Mouse (Mus musculus): Measurements from ENCODE around the gene Gm49387. TPM values are rescaled to one million over a fixed set of nuclear protein-coding genes. Genes with fewer than 3 reads are reported as not detected.
A peak's percentile ranks its signal among the peaks of the same experiment; 100 is the strongest.

Gm49387 gene
- polyA plus RNA-seq, 1 experiment from 2014 or later, result 0.84 TPM

DNA sequence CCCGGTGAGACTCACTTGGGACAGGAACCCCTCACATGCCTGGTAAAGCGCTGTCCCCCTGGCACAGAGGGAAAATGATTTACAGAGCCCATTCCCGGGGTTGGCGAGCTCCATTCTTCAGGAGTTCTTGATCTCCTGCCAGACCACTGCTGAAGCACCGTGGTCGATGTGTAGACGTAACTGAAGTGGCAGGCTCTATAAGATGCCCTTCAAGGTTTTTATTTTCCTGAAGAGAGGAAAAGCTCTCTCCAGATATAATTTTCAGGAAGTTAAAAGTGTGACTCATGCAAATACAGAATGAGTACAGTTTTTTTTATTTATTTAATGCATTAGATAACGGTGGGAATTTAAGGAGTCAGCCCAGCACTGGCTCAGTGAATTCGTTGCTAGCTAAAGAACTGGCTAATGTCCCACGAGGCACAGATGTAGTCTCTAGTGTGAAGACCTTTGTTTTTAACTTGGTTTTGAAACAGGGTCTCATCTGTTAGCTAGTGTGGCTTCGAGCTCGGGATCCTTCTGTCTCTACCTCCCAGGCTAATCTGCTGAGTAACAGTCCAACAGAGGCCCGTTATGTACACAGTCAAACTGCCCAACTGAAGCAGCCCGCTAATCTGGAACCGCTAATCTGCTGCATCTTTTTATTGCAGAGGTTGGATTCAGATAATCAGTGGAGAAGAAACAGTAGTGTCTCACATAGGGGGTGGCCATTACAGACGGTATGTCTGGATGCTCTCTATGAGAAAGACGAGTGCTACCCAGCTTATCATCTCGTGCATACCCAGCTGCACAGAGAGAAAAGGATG lies 23.6 kb upstream of the Gm49387 start:
- no peaks in the 10 kb centered on the region for H3K27me3 ChIP-seq (ENCODE audit: control insufficient read depth, insufficient read depth, low read length)
- peaks cover 7% of the 10 kb centered on the region; the same call in 1 of the 2 replicates for H3K36me3 ChIP-seq (ENCODE audit: control insufficient read depth, insufficient read depth, low read length)
- H3K9ac ChIP-seq (ENCODE audit: low read depth, low read length), result no peak overlapping the region
- peaks cover 26% of the 10 kb centered on the region for H3K4me1 ChIP-seq (ENCODE audit: control insufficient read depth, insufficient read depth, low read length)
- H3K4me2 ChIP-seq, result no peak overlapping the region
- H3K27ac ChIP-seq (ENCODE audit: low read depth, low read length), result no peak overlapping the region; the same call in 1 of the 2 replicates
- WGBS (ENCODE audit: insufficient replicate concordance), result 66% methylated on average over 18 of the region's 18 CpGs
- H3K4me3 ChIP-seq (ENCODE audit: low read depth, low read length), result no peak overlapping the region
- ATAC-seq (replicated peaks; ENCODE audit: insufficient number of reproducible peaks, low FRiP score, low TSS enrichment), result no peak
- H3K9me3 ChIP-seq (replicated peaks; ENCODE audit: control insufficient read depth, low read length), result no peaks in the 10 kb centered on the region

DNA sequence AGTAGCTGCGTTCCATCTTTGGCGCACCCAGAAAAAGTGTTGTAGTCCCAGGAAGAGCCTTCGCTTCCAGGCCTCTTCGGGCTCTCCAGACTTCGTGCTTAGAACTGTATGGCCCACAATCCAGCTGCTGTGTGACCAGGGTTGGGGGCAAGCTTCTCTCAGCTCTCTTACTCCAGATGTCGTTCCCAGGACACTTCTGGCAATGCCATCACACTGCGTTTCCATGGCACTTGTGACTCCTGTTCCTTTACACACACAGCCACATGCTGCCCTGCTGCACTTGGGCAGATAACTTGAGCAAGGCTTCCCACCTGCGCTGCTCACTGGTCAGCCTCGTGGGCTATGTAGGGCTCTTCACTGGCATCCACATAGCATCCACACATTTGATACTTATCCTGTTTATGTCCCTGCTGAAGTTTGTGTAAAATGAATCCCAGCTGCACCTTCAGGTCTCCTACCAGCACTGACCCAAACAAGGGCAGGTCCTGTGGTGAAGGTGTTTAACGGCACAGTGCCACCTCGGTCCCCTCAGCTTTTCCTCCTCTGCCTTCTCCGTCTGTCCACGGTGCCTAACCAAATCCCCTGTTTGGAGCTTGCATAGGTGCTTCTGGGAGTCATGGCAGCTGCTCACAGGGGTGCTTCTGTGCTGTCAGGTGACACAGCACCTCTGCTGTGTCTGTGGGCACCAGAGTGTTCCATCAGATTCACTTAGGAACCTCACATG lies 22.9 kb upstream of the Gm49387 start:
- Histone ChIP-seq H3K9me3 (replicated peaks; ENCODE audit: control insufficient read depth, low read length) (no peaks in the 10 kb centered on the region), H3K9ac (ENCODE audit: low read depth, low read length) (no peak overlapping the region), H3K36me3 (ENCODE audit: control insufficient read depth, insufficient read depth, low read length) (peaks cover 7% of the 10 kb centered on the region; the same call in 1 of the 2 replicates), H3K27ac (ENCODE audit: low read depth, low read length) (peak overlapping the region; percentile 96; the same call in 1 of the 2 replicates), H3K4me3 (ENCODE audit: low read depth, low read length) (no peak overlapping the region), H3K4me1 (ENCODE audit: control insufficient read depth, insufficient read depth, low read length) (peaks cover 31% of the 10 kb centered on the region), H3K27me3 (ENCODE audit: control insufficient read depth, insufficient read depth, low read length) (no peaks in the 10 kb centered on the region), H3K4me2 (no peak overlapping the region)
- no peak for ATAC-seq (replicated peaks; ENCODE audit: insufficient number of reproducible peaks, low FRiP score, low TSS enrichment)
- WGBS (ENCODE audit: insufficient replicate concordance), result 85% methylated on average over 13 of the region's 13 CpGs

DNA sequence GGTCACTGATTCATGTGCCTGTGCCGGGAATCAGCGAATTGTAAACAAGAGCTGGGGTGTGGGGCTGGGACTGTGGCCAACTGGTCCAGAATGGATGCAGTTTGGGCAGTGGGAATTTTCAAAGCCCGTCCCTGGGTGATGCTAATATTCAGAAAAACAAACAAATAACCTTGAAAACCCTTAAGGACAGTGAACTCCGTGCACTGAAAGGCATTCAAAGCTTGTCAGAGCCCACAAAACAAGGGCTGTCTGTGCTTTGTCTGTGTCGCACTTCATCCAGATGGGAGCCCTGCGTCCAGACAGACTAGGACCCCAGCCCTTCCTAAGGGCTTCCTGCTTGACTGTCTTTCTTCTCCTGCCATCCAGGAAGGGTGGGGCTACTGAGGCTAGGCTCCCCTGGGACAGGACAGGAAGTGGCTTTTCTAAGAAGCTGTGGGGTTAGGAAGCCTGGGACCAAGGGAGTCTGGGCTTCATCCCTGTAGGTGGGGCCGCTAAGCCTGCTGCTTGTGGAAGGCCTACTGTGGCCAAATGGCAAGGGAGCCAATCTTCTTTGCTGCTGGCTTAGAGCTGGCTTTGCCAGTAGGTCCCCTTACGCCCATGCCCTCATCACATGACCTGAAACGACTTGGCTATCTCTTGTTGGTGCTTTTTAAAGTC lies 22.0 kb upstream of the Gm49387 start:
- WGBS (ENCODE audit: insufficient replicate concordance), result 29% methylated on average over 9 of the region's 9 CpGs
- H3K36me3 ChIP-seq (ENCODE audit: control insufficient read depth, insufficient read depth, low read length), result peaks cover 7% of the 10 kb centered on the region; the same call in 1 of the 2 replicates
- 0 out of 2 replicates have a peak, but pooled peaks have one; percentile 25 for ATAC-seq (replicated peaks; ENCODE audit: insufficient number of reproducible peaks, low FRiP score, low TSS enrichment)
- peak overlapping the region; percentile 33; the same call in 1 of the 2 replicates for H3K4me3 ChIP-seq (ENCODE audit: low read depth, low read length)
- H3K4me2 ChIP-seq, result peak overlapping the region; percentile 67
- H3K27me3 ChIP-seq (ENCODE audit: control insufficient read depth, insufficient read depth, low read length), result no peaks in the 10 kb centered on the region
- H3K9ac ChIP-seq (ENCODE audit: low read depth, low read length), result peak overlapping the region; percentile 74
- peak overlapping the region; percentile 96 for H3K27ac ChIP-seq (ENCODE audit: low read depth, low read length)
- H3K4me1 ChIP-seq (ENCODE audit: control insufficient read depth, insufficient read depth, low read length), result peaks cover 31% of the 10 kb centered on the region
- H3K9me3 ChIP-seq (replicated peaks; ENCODE audit: control insufficient read depth, low read length), result no peaks in the 10 kb centered on the region

DNA sequence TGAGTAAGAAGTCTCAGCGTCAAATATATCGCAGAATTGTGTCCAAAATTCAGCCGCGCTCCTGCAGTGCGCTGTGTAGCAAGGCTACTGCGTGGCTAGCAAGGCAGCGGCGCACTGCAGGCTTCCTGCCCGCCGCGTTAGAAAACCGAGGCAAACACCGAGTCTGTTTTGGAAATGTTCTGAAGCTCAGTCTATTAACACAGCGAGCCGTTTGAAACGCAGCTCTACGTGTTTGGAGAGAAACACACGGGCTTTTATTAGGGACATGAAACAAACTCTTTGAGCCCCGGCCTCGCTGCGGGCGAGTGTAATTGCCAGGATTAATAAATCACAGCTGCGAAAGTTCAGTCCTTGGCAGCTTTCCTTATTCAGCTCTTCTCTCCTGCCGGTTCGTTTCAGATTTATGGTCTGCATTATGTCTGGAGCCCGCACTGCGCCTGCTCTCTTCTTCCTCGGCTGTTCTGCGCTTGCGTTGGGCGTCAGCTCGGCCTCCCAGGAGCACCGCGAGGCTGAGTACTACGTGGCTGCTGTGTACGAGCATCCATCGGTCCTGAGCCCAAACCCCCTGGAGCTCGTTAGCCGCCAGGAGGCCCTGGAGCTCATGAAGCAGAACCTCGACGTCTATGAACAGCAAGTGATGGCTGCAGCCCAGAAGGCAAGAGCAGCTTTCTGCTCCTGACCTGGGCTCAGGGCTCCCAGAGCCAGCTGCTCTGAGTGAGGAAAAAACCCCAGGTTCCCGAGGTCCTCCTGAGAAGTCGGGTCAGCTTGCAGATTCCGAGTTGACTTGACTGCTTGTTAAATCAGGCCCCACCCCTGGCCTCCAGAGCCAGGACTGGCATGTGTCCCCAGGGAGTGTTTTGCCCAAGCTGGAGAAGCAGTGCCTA lies 21.2 kb upstream of the Gm49387 start:
- peaks cover 34% of the 10 kb centered on the region for H3K4me1 ChIP-seq (ENCODE audit: control insufficient read depth, insufficient read depth, low read length)
- WGBS (ENCODE audit: insufficient replicate concordance), result 7% methylated on average over 44 of the region's 44 CpGs

DNA sequence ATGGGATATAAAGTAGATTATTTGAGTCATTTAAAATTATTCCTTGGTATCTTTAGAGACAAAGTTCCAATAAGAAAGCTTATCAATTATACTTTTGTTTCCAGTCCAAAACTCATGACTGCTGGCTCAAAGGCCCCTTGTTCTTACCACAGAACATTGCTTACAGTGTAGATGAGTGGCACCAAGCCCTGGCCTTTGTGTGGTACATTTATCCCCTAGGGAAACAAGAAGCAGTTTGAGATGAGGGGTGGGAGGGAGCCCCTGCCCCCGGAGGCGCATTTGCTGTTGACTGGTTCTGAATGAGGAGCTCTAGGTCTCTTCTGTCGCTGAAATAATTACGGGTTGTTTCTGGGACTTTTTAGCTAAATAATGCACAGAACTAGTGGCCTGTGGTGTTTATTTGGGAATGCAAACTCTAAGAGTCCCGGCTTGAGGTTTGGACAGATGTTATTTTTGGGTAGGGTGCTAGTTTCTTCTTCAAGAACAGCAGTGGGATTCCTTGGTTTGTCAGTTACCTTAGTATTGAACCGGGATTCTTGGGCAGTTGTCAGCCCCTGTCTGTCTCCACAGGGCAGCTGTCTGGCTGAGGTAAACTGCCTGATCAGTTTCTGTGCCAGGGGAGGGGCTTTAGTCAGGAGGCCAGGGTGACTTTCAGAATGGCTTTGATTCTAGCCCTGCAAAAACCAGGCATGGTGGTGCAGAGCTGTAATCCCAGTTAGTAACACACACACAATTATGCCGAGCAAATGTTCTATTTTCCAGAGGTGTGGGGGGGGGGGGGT lies 19.8 kb upstream of the Gm49387 start:
- Histone ChIP-seq H3K27me3 (ENCODE audit: control insufficient read depth, insufficient read depth, low read length) (no peaks in the 10 kb centered on the region), H3K4me3 (ENCODE audit: low read depth, low read length) (no peak overlapping the region), H3K4me1 (ENCODE audit: control insufficient read depth, insufficient read depth, low read length) (peaks cover 34% of the 10 kb centered on the region), H3K9ac (ENCODE audit: low read depth, low read length) (no peak overlapping the region), H3K4me2 (no peak overlapping the region), H3K9me3 (replicated peaks; ENCODE audit: control insufficient read depth, low read length) (no peaks in the 10 kb centered on the region), H3K36me3 (ENCODE audit: control insufficient read depth, insufficient read depth, low read length) (no peaks in the 10 kb centered on the region), H3K27ac (ENCODE audit: low read depth, low read length) (peak overlapping the region; percentile 96)
- no peak for ATAC-seq (replicated peaks; ENCODE audit: insufficient number of reproducible peaks, low FRiP score, low TSS enrichment)
- WGBS (ENCODE audit: insufficient replicate concordance), result 67% methylated on average over 7 of the region's 7 CpGs

More for the DNA sequence above, 21.2 kb upstream of the Gm49387 start:
- H3K36me3 ChIP-seq (ENCODE audit: control insufficient read depth, insufficient read depth, low read length), result 0 out of 2 replicates have a peak, but pooled peaks cover under 1% of the 10 kb centered on the region
- no peaks in the 10 kb centered on the region for H3K9me3 ChIP-seq (replicated peaks; ENCODE audit: control insufficient read depth, low read length)
- peak overlapping the region; percentile 67 for H3K4me2 ChIP-seq
- H3K4me3 ChIP-seq (ENCODE audit: low read depth, low read length), result peak overlapping the region; percentile 33
- peak overlapping the region; percentile 74 for H3K9ac ChIP-seq (ENCODE audit: low read depth, low read length)
- H3K27me3 ChIP-seq (ENCODE audit: control insufficient read depth, insufficient read depth, low read length), result no peaks in the 10 kb centered on the region
- peak; percentile 71 for ATAC-seq (replicated peaks; ENCODE audit: insufficient number of reproducible peaks, low FRiP score, low TSS enrichment)
- H3K27ac ChIP-seq (ENCODE audit: low read depth, low read length), result peak overlapping the region; percentile 96

DNA sequence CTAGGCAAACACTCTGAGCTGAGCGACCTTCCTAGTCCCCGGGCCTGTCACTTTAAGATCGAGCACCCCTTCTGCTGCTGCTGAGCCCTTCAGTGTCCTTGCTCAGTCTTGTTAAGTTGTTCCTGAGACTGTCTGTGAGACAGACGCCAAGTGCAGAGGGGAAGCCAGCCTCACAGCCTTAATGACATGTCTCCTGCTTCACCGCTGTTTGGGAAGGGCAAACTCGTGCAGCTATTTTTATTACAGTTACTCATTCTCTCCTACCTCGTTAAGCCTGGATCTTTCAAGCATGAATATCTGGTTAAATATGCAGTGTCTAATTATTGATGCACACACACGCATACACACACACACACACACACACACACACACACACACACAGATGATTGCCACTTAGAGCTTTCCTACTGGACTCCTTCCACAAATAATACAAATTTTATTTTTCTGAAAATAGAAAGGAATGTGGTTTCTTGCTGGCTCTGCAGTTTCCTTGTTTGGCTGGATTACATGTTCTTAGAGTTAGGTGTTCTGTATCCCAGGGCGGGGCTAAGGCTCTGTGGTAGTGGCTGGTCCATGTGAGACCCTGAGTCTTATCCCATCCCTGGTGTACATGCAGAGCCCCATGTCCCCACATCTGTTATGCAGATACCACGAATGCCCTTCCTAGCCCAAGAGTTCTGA lies 19.0 kb upstream of the Gm49387 start:
- peak overlapping the region; percentile 96 for H3K27ac ChIP-seq (ENCODE audit: low read depth, low read length)
- H3K4me1 ChIP-seq (ENCODE audit: control insufficient read depth, insufficient read depth, low read length), result peaks cover 34% of the 10 kb centered on the region
- no peak for ATAC-seq (replicated peaks; ENCODE audit: insufficient number of reproducible peaks, low FRiP score, low TSS enrichment)
- no peaks in the 10 kb centered on the region for H3K27me3 ChIP-seq (ENCODE audit: control insufficient read depth, insufficient read depth, low read length)
- WGBS (ENCODE audit: insufficient replicate concordance), result 43% methylated on average over 10 of the region's 10 CpGs
- no peak overlapping the region for H3K4me2 ChIP-seq
- H3K9ac ChIP-seq (ENCODE audit: low read depth, low read length), result peak overlapping the region; percentile 50
- H3K36me3 ChIP-seq (ENCODE audit: control insufficient read depth, insufficient read depth, low read length), result no peaks in the 10 kb centered on the region
- H3K9me3 ChIP-seq (replicated peaks; ENCODE audit: control insufficient read depth, low read length), result no peaks in the 10 kb centered on the region
- no peak overlapping the region for H3K4me3 ChIP-seq (ENCODE audit: low read depth, low read length)

- Histone ChIP-seq H3K4me2 (no peak overlapping the region), H3K27me3 (ENCODE audit: control insufficient read depth, insufficient read depth, low read length) (no peaks in the 10 kb centered on the region), H3K9me3 (replicated peaks; ENCODE audit: control insufficient read depth, low read length) (no peaks in the 10 kb centered on the region), H3K4me1 (ENCODE audit: control insufficient read depth, insufficient read depth, low read length) (peaks cover 31% of the 10 kb centered on the region), H3K9ac (ENCODE audit: low read depth, low read length) (no peak overlapping the region), H3K4me3 (ENCODE audit: low read depth, low read length) (no peak overlapping the region), H3K36me3 (ENCODE audit: control insufficient read depth, insufficient read depth, low read length) (no peaks in the 10 kb centered on the region), H3K27ac (ENCODE audit: low read depth, low read length) (no peak overlapping the region)
- WGBS (ENCODE audit: insufficient replicate concordance), result 90% methylated on average over 8 of the region's 8 CpGs
- no peak for ATAC-seq (replicated peaks; ENCODE audit: insufficient number of reproducible peaks, low FRiP score, low TSS enrichment)
Measured at GRCm38 (mm10) chr14:31658126-31658680, 17.5 kb upstream of the Gm49387 start.

All from heart, embryonic 11.5 days (tissue).